Mouse (Mus musculus): ENCODE results near the gene Nckap5l. TPM values are rescaled to one million over a fixed set of nuclear protein-coding genes. Genes with fewer than 3 reads are reported as not detected.

The Nckap5l gene
- polyA plus RNA-seq, 1 experiment from 2014 or later, result 9.3 TPM

DNA sequence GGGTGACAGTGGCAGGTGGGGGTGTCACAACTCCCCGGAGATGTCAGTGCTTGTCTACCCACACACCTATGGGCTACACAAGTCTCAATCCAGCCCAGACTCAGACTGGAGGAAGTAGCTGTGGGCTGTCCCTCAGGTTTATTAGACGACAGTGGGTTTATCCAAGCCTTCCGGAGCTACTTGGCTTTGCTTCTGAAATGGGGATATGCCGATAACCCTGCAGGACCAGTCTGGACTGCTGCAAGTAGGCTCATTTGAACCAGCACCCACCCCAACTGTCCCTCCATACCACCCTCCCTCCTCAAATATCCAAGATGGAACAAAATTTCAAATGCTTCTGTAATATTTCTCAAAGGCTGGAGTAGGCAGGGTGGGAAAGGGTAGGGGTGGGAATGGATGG lies 40.8 kb upstream of the Nckap5l start:
- no peaks in the 10 kb centered on the region for H3K36me3 ChIP-seq (ENCODE audit: insufficient read depth, low read length)
- ATAC-seq (ENCODE audit: low FRiP score, low TSS enrichment), result peak; percentile 6; the same call in 1 of the 2 replicates
- no peak overlapping the region for H3K4me3 ChIP-seq (ENCODE audit: low read length)
- 0 out of 2 replicates have a peak overlapping the region, but pooled peaks have one; percentile 15 for H3K9ac ChIP-seq (replicated peaks; ENCODE audit: low read length)
- no peaks in the 10 kb centered on the region for H3K9me3 ChIP-seq (ENCODE audit: low read length)
- H3K27ac ChIP-seq (ENCODE audit: low read length), result peak overlapping the region; percentile 81
- H3K27me3 ChIP-seq (ENCODE audit: insufficient read depth, low read length), result peaks cover 4% of the 10 kb centered on the region; the same call in 1 of the 2 replicates
- H3K4me2 ChIP-seq (replicated peaks; ENCODE audit: low read depth, low read length), result no peak overlapping the region
- 61% methylated on average over 4 of the region's 4 CpGs for WGBS
- peaks cover 61% of the 10 kb centered on the region for H3K4me1 ChIP-seq (ENCODE audit: insufficient read depth, low read length)

DNA sequence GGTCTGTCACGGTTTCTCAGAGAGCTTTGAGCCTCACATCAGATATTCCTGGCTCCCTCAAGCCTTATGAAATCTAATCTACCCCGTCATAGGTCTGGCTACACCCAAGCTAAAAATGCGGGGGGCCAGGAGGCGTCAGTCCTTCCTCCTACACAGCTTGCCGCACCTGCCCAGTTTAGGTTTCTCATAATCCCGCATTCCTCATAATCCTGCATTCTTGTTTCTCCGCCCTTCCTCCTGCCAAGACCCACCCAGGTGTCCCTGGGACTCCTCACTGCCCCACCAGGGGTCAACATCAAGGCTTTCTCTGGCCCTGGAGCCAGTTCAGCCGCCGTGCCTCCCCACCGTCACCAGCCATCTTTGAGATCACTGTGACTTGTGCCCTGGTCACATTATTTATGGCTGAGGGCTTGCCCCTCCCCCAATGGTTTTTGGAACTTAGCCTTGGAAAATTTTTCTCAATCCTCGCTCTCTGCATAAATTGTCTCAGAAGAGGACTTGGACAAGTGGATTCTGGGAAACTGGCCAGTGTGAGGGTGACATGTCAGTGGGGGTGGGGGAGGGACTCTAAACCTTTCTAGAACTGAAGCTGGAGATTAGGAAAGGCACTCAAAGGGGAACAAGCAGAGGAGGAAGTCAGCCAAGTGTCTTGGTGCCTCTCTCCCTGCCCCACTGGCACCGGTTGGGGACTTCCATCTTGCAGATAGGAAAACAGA lies 40.1 kb upstream of the Nckap5l start:
- Histone ChIP-seq H3K27ac (ENCODE audit: low read length) (peak overlapping the region; percentile 81), H3K36me3 (ENCODE audit: insufficient read depth, low read length) (no peaks in the 10 kb centered on the region), H3K4me2 (replicated peaks; ENCODE audit: low read depth, low read length) (no peak overlapping the region), H3K9me3 (ENCODE audit: low read length) (no peaks in the 10 kb centered on the region), H3K9ac (replicated peaks; ENCODE audit: low read length) (peak overlapping the region; percentile 20; the same call in 1 of the 2 replicates), H3K27me3 (ENCODE audit: insufficient read depth, low read length) (peaks cover 4% of the 10 kb centered on the region; the same call in 1 of the 2 replicates), H3K4me3 (ENCODE audit: low read length) (no peak overlapping the region), H3K4me1 (ENCODE audit: insufficient read depth, low read length) (peaks cover 55% of the 10 kb centered on the region)
- ATAC-seq (ENCODE audit: low FRiP score, low TSS enrichment), result no peak
- 39% methylated on average over 12 of the region's 12 CpGs for WGBS

DNA sequence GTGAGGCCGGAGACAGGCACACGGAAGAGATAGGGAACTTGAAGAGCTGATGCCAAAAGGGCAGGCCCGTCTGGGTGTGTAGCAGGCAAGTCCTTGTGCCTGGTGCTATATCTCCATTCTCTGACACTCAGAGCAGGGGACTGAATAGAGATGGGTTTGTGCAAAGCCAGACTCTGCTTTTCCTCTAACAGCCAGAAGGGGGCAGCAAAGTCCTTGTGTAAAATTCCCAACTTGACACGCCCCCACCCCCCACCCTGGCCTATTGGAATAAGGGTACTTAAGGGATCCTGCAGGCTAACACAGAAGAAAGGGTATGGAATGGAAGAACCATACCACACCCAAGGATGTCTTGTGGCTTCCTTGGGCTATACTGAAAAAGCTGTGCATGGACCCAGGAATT lies 39.5 kb upstream of the Nckap5l start:
- H3K36me3 ChIP-seq (ENCODE audit: insufficient read depth, low read length), result no peaks in the 10 kb centered on the region
- H3K4me3 ChIP-seq (ENCODE audit: low read length), result no peak overlapping the region
- H3K4me2 ChIP-seq (replicated peaks; ENCODE audit: low read depth, low read length), result no peak overlapping the region
- ATAC-seq (ENCODE audit: low FRiP score, low TSS enrichment), result peak; percentile 21; the same call in 1 of the 2 replicates
- peak overlapping the region; percentile 81 for H3K27ac ChIP-seq (ENCODE audit: low read length)
- H3K9ac ChIP-seq (replicated peaks; ENCODE audit: low read length), result no peak overlapping the region
- H3K4me1 ChIP-seq (ENCODE audit: insufficient read depth, low read length), result peaks cover 48% of the 10 kb centered on the region
- no peaks in the 10 kb centered on the region for H3K9me3 ChIP-seq (ENCODE audit: low read length)
- peaks cover 4% of the 10 kb centered on the region; the same call in 1 of the 2 replicates for H3K27me3 ChIP-seq (ENCODE audit: insufficient read depth, low read length)
- 14% methylated on average over 4 of the region's 4 CpGs for WGBS

DNA sequence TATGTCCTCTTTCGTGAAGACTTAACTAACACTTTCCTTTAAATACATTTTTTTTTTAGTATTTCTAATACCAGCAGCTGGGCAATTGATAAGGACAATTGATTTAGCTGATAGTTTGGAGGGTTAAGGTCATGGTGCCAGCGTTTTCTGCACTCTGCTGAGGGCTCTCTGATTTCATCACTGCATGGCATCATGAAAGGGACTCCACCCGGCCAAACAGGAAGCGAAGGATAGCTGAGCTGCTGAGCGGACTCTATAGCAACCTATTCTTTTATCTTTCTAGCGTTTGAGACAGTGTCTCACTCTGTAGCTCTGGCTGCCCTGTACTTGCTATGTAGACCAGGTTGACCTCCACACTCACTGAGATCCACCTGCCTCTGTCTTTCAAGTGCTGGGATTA lies 27.2 kb upstream of the Nckap5l start:
- Histone ChIP-seq H3K9me3 (ENCODE audit: low read length) (no peaks in the 10 kb centered on the region), H3K36me3 (ENCODE audit: insufficient read depth, low read length) (no peaks in the 10 kb centered on the region), H3K4me1 (ENCODE audit: insufficient read depth, low read length) (no peaks in the 10 kb centered on the region), H3K9ac (replicated peaks; ENCODE audit: low read length) (no peak overlapping the region), H3K4me3 (ENCODE audit: low read length) (no peak overlapping the region), H3K27ac (ENCODE audit: low read length) (no peak overlapping the region), H3K27me3 (ENCODE audit: insufficient read depth, low read length) (no peaks in the 10 kb centered on the region), H3K4me2 (replicated peaks; ENCODE audit: low read depth, low read length) (no peak overlapping the region)
- WGBS, result 69% methylated on average over 6 of the region's 6 CpGs
- ATAC-seq (ENCODE audit: low FRiP score, low TSS enrichment), result no peak

DNA sequence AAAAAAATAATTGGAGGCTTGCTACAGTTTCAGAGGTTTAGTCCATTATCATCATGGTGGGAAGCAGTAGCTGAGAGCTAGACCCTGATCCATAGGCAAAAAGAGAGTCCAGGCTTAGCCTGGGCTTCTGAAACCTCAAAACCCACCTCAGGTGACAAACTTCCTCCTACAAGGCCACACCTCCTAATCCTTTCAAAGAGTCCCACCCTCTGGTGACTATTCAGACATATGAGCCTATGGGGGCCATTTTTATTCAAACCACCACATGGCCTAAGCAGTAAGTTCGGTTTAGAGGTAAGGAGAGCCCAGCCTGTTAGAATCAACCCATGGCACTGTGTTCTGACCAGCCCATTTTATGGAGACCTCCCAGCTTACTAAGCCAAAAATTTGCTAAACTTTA lies 18.3 kb upstream of the Nckap5l start:
- H3K27ac ChIP-seq (ENCODE audit: low read length), result no peak overlapping the region
- H3K36me3 ChIP-seq (ENCODE audit: insufficient read depth, low read length), result 0 out of 2 replicates have a peak, but pooled peaks cover under 1% of the 10 kb centered on the region
- no peak overlapping the region for H3K9ac ChIP-seq (replicated peaks; ENCODE audit: low read length)
- no peaks in the 10 kb centered on the region for H3K9me3 ChIP-seq (ENCODE audit: low read length)
- WGBS, result 76% methylated on average over 1 of the region's 1 CpGs
- peaks cover 12% of the 10 kb centered on the region for H3K4me1 ChIP-seq (ENCODE audit: insufficient read depth, low read length)
- H3K4me3 ChIP-seq (ENCODE audit: low read length), result no peak overlapping the region
- no peaks in the 10 kb centered on the region for H3K27me3 ChIP-seq (ENCODE audit: insufficient read depth, low read length)
- ATAC-seq (ENCODE audit: low FRiP score, low TSS enrichment), result no peak
- no peak overlapping the region for H3K4me2 ChIP-seq (replicated peaks; ENCODE audit: low read depth, low read length)

DNA sequence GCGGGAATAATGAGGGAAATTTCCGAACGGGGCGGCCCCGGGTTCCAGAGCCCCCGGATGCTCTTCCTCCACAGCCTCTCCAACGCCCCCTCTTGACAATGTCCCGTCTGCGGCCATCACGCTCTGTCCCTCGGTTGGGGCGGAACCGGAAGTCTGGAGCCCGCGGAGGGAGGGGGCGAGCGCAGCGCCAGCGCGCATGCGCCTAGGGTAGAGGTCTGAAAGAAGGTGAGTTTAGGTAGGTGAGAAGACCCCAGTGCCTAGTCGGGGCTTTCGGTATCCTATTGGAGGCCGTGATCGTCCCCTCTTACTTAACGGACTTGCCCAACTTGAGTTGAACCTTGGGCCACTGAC lies 17.0 kb upstream of the Nckap5l start, which contains the start of gene Bcdin3d:
Gene Bcdin3d, minus strand, starts transcription at position 155 of the 351 bp plus-strand sequence.
- Histone ChIP-seq H3K9me3 (ENCODE audit: low read length) (no peaks in the 10 kb centered on the region), H3K4me2 (replicated peaks; ENCODE audit: low read depth, low read length) (peak within 1 kb of the TSS; percentile 85), H3K36me3 (ENCODE audit: insufficient read depth, low read length) (peaks cover 8% of the 10 kb centered on the region), H3K4me1 (ENCODE audit: insufficient read depth, low read length) (peaks cover 14% of the 10 kb centered on the region), H3K4me3 (ENCODE audit: low read length) (peak within 1 kb of the TSS; percentile 92), H3K9ac (replicated peaks; ENCODE audit: low read length) (peak within 1 kb of the TSS; percentile 96), H3K27me3 (ENCODE audit: insufficient read depth, low read length) (no peaks in the 10 kb centered on the region), H3K27ac (ENCODE audit: low read length) (peak within 1 kb of the TSS; percentile 96)
- peak; percentile 90 for ATAC-seq (ENCODE audit: low FRiP score, low TSS enrichment)
- under 1% methylated on average over 26 of the region's 26 CpGs for WGBS

DNA sequence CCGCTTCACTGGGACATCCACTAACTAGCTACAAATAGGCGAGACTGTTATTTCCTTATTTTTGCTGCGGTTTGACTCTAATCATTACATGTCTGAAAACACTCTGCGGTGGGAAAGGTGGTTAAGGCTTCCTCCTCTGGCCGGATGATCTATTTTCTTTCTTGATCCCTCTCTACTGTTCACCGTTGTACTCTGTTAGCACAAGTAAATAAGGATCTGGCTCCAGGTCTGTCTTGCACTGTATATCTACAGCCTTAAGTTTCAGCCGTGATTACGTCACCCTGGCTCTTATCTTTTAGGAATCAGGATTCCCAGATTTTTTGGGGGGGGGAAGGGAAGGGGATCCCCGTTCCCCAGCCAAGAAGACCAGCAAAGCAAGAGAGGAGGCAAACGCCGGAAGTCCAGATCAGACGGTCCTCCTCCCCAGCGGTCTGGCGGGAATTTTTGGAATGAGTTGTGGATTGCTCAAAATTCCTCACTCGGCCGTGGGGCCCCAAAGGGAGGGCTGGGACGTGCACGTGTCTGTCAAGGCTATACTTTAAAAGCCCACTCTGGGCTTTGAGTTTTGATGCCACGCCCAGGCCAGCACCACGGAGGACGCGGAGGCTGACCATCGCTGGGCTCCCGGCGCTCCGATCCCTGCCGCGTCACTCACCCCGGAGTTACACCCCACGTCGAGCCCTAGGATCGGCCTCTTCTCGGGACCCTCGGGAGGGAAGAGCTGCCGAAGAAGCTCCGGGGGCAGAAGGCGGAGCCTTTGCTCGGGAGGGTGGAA lies 16.4 kb upstream of the Nckap5l start:
- peak overlapping the region; percentile 85 for H3K4me2 ChIP-seq (replicated peaks; ENCODE audit: low read depth, low read length)
- WGBS, result 5% methylated on average over 38 of the region's 38 CpGs
- H3K9me3 ChIP-seq (ENCODE audit: low read length), result no peaks in the 10 kb centered on the region
- H3K27ac ChIP-seq (ENCODE audit: low read length), result peak overlapping the region; percentile 96
- H3K9ac ChIP-seq (replicated peaks; ENCODE audit: low read length), result peak overlapping the region; percentile 96
- peak overlapping the region; percentile 92 for H3K4me3 ChIP-seq (ENCODE audit: low read length)
- no peaks in the 10 kb centered on the region for H3K27me3 ChIP-seq (ENCODE audit: insufficient read depth, low read length)
- peak; percentile 83 for ATAC-seq (ENCODE audit: low FRiP score, low TSS enrichment)
- H3K4me1 ChIP-seq (ENCODE audit: insufficient read depth, low read length), result peaks cover 14% of the 10 kb centered on the region
- peaks cover 8% of the 10 kb centered on the region for H3K36me3 ChIP-seq (ENCODE audit: insufficient read depth, low read length)

DNA sequence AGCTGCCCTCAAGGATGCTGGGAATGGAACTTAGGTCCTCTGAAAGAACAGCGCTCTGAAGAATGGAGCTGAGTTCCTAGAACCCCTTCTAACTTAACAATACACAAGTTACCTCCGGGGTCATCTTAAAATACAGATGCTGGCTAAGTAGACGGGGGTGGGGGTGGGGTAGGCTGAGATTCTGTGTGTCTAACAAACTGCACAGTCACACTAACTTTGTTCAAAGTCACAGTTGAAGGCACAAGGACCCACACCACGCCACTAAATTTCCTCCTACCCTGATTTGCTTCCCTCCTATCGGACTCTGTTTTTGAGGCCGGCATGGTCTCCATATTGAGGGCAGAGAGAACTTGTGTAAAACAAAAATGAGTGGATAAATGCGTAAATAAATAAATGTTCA lies 15.4 kb upstream of the Nckap5l start:
- peaks cover 8% of the 10 kb centered on the region for H3K36me3 ChIP-seq (ENCODE audit: insufficient read depth, low read length)
- no peak for ATAC-seq (ENCODE audit: low FRiP score, low TSS enrichment)
- H3K4me1 ChIP-seq (ENCODE audit: insufficient read depth, low read length), result peaks cover 14% of the 10 kb centered on the region
- no peaks in the 10 kb centered on the region for H3K27me3 ChIP-seq (ENCODE audit: insufficient read depth, low read length)
- H3K4me3 ChIP-seq (ENCODE audit: low read length), result no peak overlapping the region
- no peaks in the 10 kb centered on the region for H3K9me3 ChIP-seq (ENCODE audit: low read length)
- H3K27ac ChIP-seq (ENCODE audit: low read length), result no peak overlapping the region
- WGBS, result 80% methylated on average over 7 of the region's 7 CpGs
- 0 out of 2 replicates have a peak overlapping the region, but pooled peaks have one; percentile 9 for H3K9ac ChIP-seq (replicated peaks; ENCODE audit: low read length)
- no peak overlapping the region for H3K4me2 ChIP-seq (replicated peaks; ENCODE audit: low read depth, low read length)

DNA sequence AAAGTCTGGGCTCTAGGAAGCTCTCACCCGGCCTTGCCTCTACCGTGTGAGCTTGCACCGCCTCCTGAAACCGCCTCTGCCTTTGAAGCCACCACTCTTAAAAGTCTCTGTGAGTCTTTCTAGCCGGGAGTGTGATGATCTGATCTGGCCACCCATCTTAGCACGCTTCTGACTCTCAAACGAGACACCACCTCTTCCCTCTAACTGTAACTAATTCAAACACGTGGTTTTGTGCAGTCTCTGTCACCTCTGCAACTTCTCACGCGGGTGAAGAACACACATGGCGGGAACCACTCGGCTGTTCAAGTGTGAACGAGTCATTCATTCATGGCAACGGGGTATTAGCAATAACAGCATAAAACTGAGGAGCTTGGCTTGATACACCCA lies 14.1 kb upstream of the Nckap5l start:
- H3K4me3 ChIP-seq (ENCODE audit: low read length), result no peak overlapping the region
- H3K27ac ChIP-seq (ENCODE audit: low read length), result no peak overlapping the region
- WGBS, result 71% methylated on average over 14 of the region's 14 CpGs
- no peak overlapping the region for H3K9ac ChIP-seq (replicated peaks; ENCODE audit: low read length)
- H3K27me3 ChIP-seq (ENCODE audit: insufficient read depth, low read length), result no peaks in the 10 kb centered on the region
- ATAC-seq (ENCODE audit: low FRiP score, low TSS enrichment), result no peak
- H3K36me3 ChIP-seq (ENCODE audit: insufficient read depth, low read length), result peaks cover 8% of the 10 kb centered on the region
- no peaks in the 10 kb centered on the region for H3K9me3 ChIP-seq (ENCODE audit: low read length)
- no peak overlapping the region for H3K4me2 ChIP-seq (replicated peaks; ENCODE audit: low read depth, low read length)
- peaks cover 19% of the 10 kb centered on the region for H3K4me1 ChIP-seq (ENCODE audit: insufficient read depth, low read length)

All from kidney, embryonic 16.5 days (tissue).